Mouse (Mus musculus) bone marrow macrophage, adult 2 months (primary cell): ENCODE results near the gene Fhl1.

Source experiments
- CTCF ChIP-seq: IDR thresholded peaks from 2 replicates; pipeline ENCODE4 v1.5.1; 2012; ENCODE audit warnings: low read depth, mild to moderate bottlenecking, low read length, moderate library complexity
- POLR2A ChIP-seq: IDR thresholded peaks from 2 replicates; pipeline ENCODE4 v1.6.1; 2012; ENCODE audit warnings: mild to moderate bottlenecking, low read depth, low read length, borderline replicate concordance

GRCm38 (mm10) chrX:56683521-56683920, 48.1 kb upstream of the Fhl1 start:
- TF ChIP-seq CTCF (no peak), POLR2A (no peak)
